Mouse (Mus musculus) limb, embryonic 10.5 days (tissue): ENCODE measurements around the gene Dscam. TPM values are rescaled to one million over a fixed set of nuclear protein-coding genes. Genes with fewer than 3 reads are reported as not detected.
A peak's percentile ranks its signal among the peaks of the same experiment; 100 is the strongest.

Experiments
- DNase-seq: peaks from one replicate; pipeline ENCODE4 v3.0.0-alpha.2; 2017; ENCODE audit warnings: low spot score
- H3K27ac ChIP-seq: fragments of 300-500 bp; sonication (generic); 2 replicates; pipeline ENCODE4 v1.5.1; 2016; ENCODE audit warnings: mild to moderate bottlenecking
- H3K27me3 ChIP-seq: fragments of 300-500 bp; sonication (generic); 2 replicates; pipeline ENCODE4 v1.6.1; 2016; ENCODE audit warnings: low read depth, mild to moderate bottlenecking; ENCODE audit not compliant: poor library complexity, severe bottlenecking
- H3K36me3 ChIP-seq: fragments of 300-500 bp; sonication (generic); 2 replicates; pipeline ENCODE4 v1.6.1; 2016; ENCODE audit warnings: mild to moderate bottlenecking, moderate library complexity
- H3K4me1 ChIP-seq: fragments of 300-500 bp; sonication (generic); 2 replicates; pipeline ENCODE4 v1.6.1; 2016
- H3K4me3 ChIP-seq: fragments of 300-500 bp; sonication (generic); 2 replicates; pipeline ENCODE4 v1.5.1; 2016; ENCODE audit warnings: mild to moderate bottlenecking, moderate library complexity
- H3K9me3 ChIP-seq: fragments of 300-500 bp; sonication (generic); replicated peaks from 2 replicates; pipeline ENCODE4 v1.6.1; 2016; ENCODE audit warnings: mild to moderate bottlenecking
- WGBS: fragments of 180-500 bp; shearing (Covaris S2); methylation state at CpG from one replicate; pipeline ENCODE4 v1.1.7; 2016; 5-methylcytosine and 5-hydroxymethylcytosine counted together
- polyA plus RNA-seq: library from polyadenylated mRNA; unstranded; fragments of >200 nt; fragmentation: Nextera tagmentation; extraction: Ambion mirVana; gene quantifications from 2 replicates; pipeline ENCODE4 v1.2.1, GENCODE M21; 2016

Gene Dscam
- polyA plus RNA-seq, 1 experiment from 2014 or later, result not detected

DNA sequence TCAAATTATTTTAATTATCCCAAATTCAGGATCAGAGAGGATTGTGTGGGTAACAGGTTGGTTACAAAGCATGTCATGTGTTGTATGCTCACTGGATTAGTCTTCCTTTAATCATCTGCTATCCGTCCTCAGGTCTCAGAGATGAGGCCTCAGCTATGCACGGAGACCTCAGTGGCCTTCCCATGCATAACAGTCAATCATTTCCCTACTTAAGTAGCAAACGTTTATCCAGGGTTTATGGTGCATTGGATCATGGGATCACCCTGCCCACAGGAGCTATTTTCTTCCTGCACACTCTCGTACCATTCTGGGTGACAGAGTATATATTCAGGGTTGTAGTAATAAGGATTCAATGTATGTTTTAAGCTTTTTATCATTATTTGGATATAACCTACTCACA is 557.3 kb downstream of the Dscam start:
- no peaks in the 10 kb centered on the region for H3K4me1 ChIP-seq
- no peak overlapping the region for H3K4me3 ChIP-seq
- no peaks in the 10 kb centered on the region for H3K27me3 ChIP-seq
- H3K9me3 ChIP-seq, result no peaks in the 10 kb centered on the region
- H3K36me3 ChIP-seq, result no peaks in the 10 kb centered on the region
- no peak overlapping the region for H3K27ac ChIP-seq
- WGBS, result 74% methylated on average over 4 of the region's 4 CpGs
- DNase-seq, result no peak

- H3K27me3 ChIP-seq, result no peaks in the 10 kb centered on the region
These were observed 559.7 kb downstream of the Dscam start for GRCm38 (mm10) chr16:96610806-96611205.

DNA sequence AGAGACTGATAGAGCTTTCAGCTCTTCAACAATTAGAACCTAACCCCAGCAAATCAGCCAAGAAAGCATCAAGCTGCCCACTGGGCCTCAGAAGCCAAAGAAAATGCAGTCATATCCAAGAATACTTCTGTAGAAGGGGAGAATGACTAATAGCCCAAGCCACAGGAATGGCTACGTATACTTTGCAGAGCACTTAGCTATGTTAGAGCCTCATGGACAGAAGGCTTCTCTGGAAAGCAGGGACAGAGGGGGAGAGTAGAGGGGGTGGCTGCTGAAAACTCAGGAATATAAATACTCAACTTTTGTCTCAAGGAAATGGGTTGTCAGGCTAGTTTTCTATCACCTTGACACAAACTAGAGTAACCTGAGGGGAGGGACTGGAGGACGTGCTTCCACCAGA is 568.3 kb downstream of the Dscam start:
- H3K27ac ChIP-seq, result no peak overlapping the region
- H3K36me3 ChIP-seq, result no peaks in the 10 kb centered on the region
- H3K4me1 ChIP-seq, result no peaks in the 10 kb centered on the region
- WGBS, result 59% methylated on average over 2 of the region's 2 CpGs
- DNase-seq, result no peak
- no peaks in the 10 kb centered on the region for H3K27me3 ChIP-seq
- H3K4me3 ChIP-seq, result no peak overlapping the region
- H3K9me3 ChIP-seq, result no peaks in the 10 kb centered on the region

More at GRCm38 (mm10) chr16:96610806-96611205, 559.7 kb downstream of the Dscam start:
- Histone ChIP-seq H3K36me3 (no peaks in the 10 kb centered on the region), H3K27ac (no peak overlapping the region), H3K4me3 (no peak overlapping the region), H3K9me3 (no peaks in the 10 kb centered on the region), H3K4me1 (no peaks in the 10 kb centered on the region)
- DNase-seq, result peak; percentile 41
- 83% methylated on average over 1 of the region's 1 CpGs for WGBS

- no peak for DNase-seq
- H3K4me1 ChIP-seq, result no peaks in the 10 kb centered on the region
- H3K9me3 ChIP-seq, result no peaks in the 10 kb centered on the region
- 90% methylated on average over 11 of the region's 11 CpGs for WGBS
- no peaks in the 10 kb centered on the region for H3K36me3 ChIP-seq
- no peak overlapping the region for H3K27ac ChIP-seq
- H3K27me3 ChIP-seq, result no peaks in the 10 kb centered on the region
- no peak overlapping the region for H3K4me3 ChIP-seq
These were observed 569.8 kb downstream of the Dscam start for GRCm38 (mm10) chr16:96600791-96601190.

GRCm38 (mm10) chr16:96599401-96600060 is 571.0 kb downstream of the Dscam start:
- no peaks in the 10 kb centered on the region for H3K36me3 ChIP-seq

GRCm38 (mm10) chr16:96575841-96576240 is 594.7 kb downstream of the Dscam start:
- no peaks in the 10 kb centered on the region for H3K27me3 ChIP-seq
- H3K36me3 ChIP-seq, result no peaks in the 10 kb centered on the region
- no peak overlapping the region for H3K27ac ChIP-seq
- peaks cover 2% of the 10 kb centered on the region; the same call in 1 of the 2 replicates for H3K4me1 ChIP-seq
- WGBS, result 93% methylated on average over 5 of the region's 5 CpGs
- DNase-seq, result no peak
- no peaks in the 10 kb centered on the region for H3K9me3 ChIP-seq
- H3K4me3 ChIP-seq, result no peak overlapping the region

More at GRCm38 (mm10) chr16:96599401-96600060, 571.0 kb downstream of the Dscam start:
- no peak for DNase-seq
- WGBS, result 81% methylated on average over 3 of the region's 3 CpGs
- H3K27ac ChIP-seq, result no peak overlapping the region
- H3K9me3 ChIP-seq, result no peaks in the 10 kb centered on the region
- H3K27me3 ChIP-seq, result no peaks in the 10 kb centered on the region
- H3K4me1 ChIP-seq, result no peaks in the 10 kb centered on the region
- H3K4me3 ChIP-seq, result no peak overlapping the region

DNA sequence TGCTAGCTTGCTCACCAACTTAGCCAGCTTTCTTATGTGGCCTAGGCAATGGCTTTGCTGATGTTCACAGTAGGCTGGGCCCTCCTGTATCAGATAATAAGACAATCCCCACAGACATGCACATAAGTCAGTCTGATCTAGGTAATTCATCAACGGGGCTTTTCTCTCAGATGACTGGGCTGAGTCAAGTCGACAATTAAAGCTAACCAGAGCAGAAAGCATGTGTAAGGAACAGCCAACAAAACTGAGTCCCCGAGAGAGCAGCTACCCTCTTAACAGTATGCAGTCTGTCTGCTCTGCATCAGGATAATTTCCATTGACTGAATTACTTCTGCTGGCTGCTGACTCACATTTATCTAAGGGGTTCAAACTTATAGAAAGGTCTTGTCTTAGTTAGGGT is 603.1 kb downstream of the Dscam start:
- Histone ChIP-seq H3K9me3 (no peaks in the 10 kb centered on the region), H3K27ac (no peak overlapping the region), H3K27me3 (no peaks in the 10 kb centered on the region), H3K4me1 (peaks cover 17% of the 10 kb centered on the region), H3K36me3 (no peaks in the 10 kb centered on the region), H3K4me3 (no peak overlapping the region)
- 76% methylated on average over 3 of the region's 3 CpGs for WGBS
- DNase-seq, result no peak

- DNase-seq, result no peak
- H3K9me3 ChIP-seq, result no peaks in the 10 kb centered on the region
- no peaks in the 10 kb centered on the region for H3K27me3 ChIP-seq
- peaks cover 17% of the 10 kb centered on the region for H3K4me1 ChIP-seq
- peak overlapping the region; percentile 38 for H3K27ac ChIP-seq
- no peak overlapping the region for H3K4me3 ChIP-seq
- no peaks in the 10 kb centered on the region for H3K36me3 ChIP-seq
- WGBS, result 76% methylated on average over 8 of the region's 8 CpGs
These were observed 606.9 kb downstream of the Dscam start for GRCm38 (mm10) chr16:96563350-96564257.

- no peak overlapping the region for H3K4me3 ChIP-seq
These were observed 610.8 kb downstream of the Dscam start for GRCm38 (mm10) chr16:96559796-96560195.

GRCm38 (mm10) chr16:96558341-96558740 is 612.2 kb downstream of the Dscam start:
- WGBS, result 88% methylated on average over 1 of the region's 1 CpGs
- Histone ChIP-seq H3K27ac (no peak overlapping the region), H3K9me3 (no peaks in the 10 kb centered on the region), H3K27me3 (no peaks in the 10 kb centered on the region), H3K4me3 (no peak overlapping the region), H3K4me1 (peaks cover 3% of the 10 kb centered on the region; the same call in 1 of the 2 replicates), H3K36me3 (no peaks in the 10 kb centered on the region)
- no peak for DNase-seq

More at GRCm38 (mm10) chr16:96559796-96560195, 610.8 kb downstream of the Dscam start:
- DNase-seq, result no peak
- H3K27me3 ChIP-seq, result no peaks in the 10 kb centered on the region
- H3K36me3 ChIP-seq, result no peaks in the 10 kb centered on the region
- H3K4me1 ChIP-seq, result peaks cover 13% of the 10 kb centered on the region
- no peaks in the 10 kb centered on the region for H3K9me3 ChIP-seq
- no peak overlapping the region for H3K27ac ChIP-seq

DNA sequence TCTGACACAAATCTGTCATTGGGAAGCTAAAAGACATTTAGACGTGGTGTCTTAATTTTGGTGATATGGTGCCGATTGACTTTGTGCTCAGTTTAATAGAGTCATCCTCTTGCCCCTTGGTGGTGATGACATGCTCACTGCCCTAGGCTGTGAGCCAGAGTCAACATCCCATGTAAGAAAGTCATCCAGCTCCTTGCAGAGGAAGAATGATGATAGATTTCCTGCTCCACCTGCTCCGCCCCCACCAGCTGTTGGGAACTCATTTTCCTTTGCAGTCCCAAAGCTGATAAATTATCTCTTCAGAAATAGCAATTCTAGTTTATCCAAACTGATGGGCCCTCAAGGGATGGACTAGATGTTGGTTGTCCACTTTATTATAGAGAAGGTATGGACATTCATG is 613.9 kb downstream of the Dscam start:
- WGBS, result 85% methylated on average over 3 of the region's 3 CpGs
- DNase-seq, result no peak
- H3K36me3 ChIP-seq, result no peaks in the 10 kb centered on the region
- no peak overlapping the region for H3K4me3 ChIP-seq
- no peak overlapping the region for H3K27ac ChIP-seq
- H3K27me3 ChIP-seq, result no peaks in the 10 kb centered on the region
- no peaks in the 10 kb centered on the region for H3K9me3 ChIP-seq
- no peaks in the 10 kb centered on the region for H3K4me1 ChIP-seq

DNA sequence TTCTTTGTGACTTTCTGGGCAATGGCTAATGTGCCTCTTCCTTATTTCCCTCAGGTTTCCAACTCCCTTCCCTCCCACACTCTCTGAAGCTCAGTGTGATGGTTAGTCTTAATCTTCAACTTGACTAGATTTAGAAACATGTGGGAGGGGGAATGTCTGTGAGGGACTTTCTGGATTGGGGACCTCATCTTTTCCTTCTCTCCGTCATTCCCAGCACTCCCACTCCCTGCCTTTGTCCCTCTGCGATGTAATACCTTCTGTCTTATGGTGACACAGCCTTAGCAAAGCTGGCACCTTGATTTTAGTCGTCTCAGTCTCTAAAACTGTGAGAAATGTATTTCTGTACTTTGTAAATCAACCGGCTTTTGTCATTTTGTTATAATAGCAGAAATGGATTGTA is 615.1 kb downstream of the Dscam start:
- no peak overlapping the region for H3K4me3 ChIP-seq
- no peaks in the 10 kb centered on the region for H3K27me3 ChIP-seq
- WGBS, result 84% methylated on average over 4 of the region's 4 CpGs
- H3K36me3 ChIP-seq, result no peaks in the 10 kb centered on the region
- no peak for DNase-seq
- H3K27ac ChIP-seq, result no peak overlapping the region
- H3K4me1 ChIP-seq, result no peaks in the 10 kb centered on the region
- H3K9me3 ChIP-seq, result no peaks in the 10 kb centered on the region

DNA sequence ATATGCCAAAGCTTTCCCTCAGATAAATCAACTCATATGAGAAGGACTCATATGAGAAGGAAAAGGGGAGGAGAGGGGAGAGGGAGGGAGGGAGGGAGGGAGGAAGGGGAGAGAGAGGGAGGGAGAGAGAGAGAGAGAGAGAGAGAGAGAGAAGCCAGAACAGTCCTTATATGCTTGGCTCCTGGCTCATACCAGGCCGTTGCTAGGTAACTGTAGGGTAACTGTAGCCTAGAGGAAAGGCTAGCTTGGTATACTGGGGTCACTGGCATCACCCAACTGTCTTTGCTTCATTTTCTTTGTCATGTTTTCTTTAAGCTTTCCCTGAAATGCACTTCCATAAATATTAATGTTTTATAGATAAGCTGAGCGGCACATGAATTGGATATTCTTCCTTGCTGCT is 617.9 kb downstream of the Dscam start:
- 87% methylated on average over 2 of the region's 2 CpGs for WGBS
- no peak for DNase-seq
- no peaks in the 10 kb centered on the region for H3K9me3 ChIP-seq

More for the DNA sequence above, 617.9 kb downstream of the Dscam start:
- no peak overlapping the region for H3K27ac ChIP-seq
- H3K27me3 ChIP-seq, result no peaks in the 10 kb centered on the region
- H3K4me3 ChIP-seq, result no peak overlapping the region
- H3K36me3 ChIP-seq, result no peaks in the 10 kb centered on the region
- no peaks in the 10 kb centered on the region for H3K4me1 ChIP-seq
